Mouse (Mus musculus): ENCODE results near the gene Atoh8.
A peak's percentile ranks its signal among the peaks of the same experiment; 100 is the strongest.

Atoh8 gene

DNA sequence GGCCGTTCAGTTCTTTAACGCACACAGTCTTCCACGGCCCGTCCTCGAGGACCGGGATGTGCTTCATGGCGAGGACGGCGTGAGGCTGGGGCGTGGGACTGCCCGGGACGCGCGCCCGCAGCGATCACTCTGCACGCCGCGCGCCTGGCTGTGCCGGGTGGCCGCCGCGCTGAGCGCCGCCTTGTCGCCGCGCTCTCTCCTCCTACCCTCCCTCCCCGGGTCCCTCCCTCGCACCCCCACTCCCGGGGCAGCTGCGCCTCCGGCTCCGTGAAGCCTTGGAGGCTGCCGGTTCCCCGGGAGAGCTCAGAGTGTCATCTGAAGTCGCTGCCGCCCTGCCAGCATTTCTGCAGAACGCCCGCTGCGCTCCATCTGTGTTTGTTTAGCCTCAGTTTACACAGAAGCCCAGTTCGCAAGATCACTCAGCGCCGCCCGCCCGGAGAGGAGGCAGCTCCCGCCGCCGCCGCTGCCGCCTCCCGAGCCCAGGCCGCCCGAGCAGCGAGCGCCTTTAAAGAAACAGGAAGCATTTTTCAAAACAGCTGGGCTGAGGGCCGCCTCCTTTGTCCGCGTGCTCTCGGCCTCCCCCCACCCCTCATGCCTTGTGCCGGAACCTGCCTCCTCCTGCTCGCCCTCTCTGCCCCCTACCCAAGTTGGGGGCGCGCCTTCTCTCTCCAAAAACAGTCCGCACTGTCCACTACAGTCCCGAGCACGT is at the start of gene Atoh8:
Atoh8 (minus strand) TSS at position 480 of the 709 bp plus-strand sequence.
- peak; percentile 98 for DNase-seq

GRCm38 (mm10) chr6:72283914-72284313 is 48.5 kb upstream of the Atoh8 start:
- peak; percentile 90 for DNase-seq

DNA sequence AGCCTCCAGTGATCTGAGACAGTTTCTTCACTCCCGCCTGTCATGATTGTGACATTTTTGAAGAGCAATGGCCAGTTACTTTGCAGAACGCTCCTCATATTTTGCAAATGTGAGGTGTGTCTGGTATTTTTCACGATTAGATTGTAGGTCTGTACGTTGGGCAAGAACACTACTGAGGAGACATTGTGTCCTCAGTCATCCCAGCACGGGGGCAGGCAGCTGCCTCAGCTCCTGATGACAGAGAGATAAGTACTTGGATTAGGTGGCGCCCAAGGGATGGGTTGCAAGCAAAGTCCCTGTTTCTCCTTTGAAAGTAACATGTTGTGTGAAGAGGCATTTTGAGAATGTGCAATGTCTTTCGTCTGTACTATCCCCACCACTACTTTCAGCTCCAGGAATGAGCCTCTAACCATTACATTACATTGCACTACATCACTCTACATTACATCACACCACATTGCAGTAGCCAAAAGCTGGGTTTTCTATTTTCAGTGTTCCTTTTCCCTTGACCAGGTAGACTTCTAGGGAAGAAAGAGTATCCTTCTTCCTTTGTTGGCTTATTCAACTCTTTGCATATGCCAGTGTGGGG is 45.1 kb upstream of the Atoh8 start:
- DNase-seq, result no peak

DNA sequence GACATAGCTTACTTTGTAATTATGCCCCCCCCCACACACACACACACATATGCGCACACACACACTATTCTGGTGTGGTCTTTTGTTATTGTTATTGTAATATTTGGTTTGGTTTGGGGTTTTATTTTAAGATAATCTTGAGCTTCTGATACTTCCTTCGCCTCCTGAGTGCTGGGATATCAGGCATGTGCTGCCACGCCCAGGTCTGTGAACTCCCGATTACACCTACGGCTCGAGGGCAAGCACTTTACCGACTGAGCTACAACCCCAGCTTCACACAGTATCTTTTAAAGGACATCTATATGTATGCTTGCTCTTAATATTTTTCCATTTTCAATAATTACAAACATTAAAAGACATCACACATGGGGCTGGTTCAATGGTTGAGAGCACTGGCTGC is 44.1 kb upstream of the Atoh8 start:
- peak; percentile 76 for DNase-seq

DNA sequence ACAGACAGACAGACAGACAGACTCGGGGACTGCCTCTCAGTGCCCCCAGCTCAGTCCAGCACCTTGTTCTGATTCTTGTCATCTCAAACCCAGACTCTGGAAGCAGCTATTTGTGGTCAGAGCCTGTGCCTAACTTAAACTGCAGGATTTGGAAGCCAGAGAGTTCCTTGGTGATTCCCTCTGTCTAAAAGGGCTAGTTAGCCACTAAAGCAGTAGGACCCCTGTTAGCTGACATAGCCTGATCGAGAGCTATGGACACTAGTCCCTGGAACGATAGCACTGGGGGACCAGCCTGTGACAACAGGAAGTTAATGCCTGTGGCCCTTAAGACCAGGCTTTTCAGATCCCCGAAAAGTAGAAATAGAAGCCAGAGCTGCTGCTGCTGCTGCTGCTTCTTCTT is 43.5 kb upstream of the Atoh8 start:
- no peak for DNase-seq

- DNase-seq, result peak; percentile 99
Observed at GRCm38 (mm10) chr6:72277508-72278166, 42.3 kb upstream of the Atoh8 start.

DNA sequence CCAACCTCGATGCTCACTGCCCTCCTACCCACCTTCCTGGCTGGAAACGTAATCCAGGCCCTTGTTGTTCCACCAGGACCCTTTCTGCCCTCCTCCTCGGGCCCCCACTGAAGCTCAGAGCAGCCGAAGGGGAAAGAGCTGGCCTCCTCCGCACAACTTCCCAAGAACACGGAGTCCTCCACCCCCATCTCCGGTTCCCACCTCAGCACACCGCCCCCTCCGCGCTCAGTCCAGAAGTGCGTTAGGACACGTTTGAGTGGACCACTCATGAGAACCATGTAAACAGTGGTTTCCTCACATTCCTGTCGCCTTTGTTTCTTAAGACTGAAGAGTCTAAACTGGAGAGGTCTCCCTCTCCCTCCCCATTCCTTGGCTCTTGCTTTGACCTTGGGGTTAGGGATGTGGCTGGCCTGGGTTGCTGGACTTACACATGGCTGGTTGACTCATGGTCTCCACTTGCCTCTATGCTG is 41.6 kb upstream of the Atoh8 start:
- DNase-seq, result peak; percentile 97

DNA sequence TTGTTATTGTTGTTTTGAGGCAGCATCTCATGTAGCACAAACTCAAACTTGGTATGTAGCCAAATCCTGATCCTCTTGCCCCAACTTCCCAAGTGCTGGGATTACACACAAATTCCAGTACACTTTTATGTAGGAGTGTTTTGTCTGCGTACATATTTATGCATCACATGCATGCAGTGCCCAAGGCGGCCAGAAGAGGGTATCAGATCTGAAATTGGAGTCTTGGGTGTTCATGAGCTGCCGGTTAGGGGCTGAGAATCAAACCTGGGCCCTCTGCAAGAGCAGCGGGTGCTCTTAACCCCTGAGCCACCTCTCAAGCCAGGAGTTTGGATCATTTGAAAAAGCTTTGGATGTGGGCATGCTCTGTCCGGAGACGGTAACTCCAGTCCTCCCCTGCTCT is 40.8 kb upstream of the Atoh8 start:
- no peak for DNase-seq

GRCm38 (mm10) chr6:72275527-72275926 is 40.1 kb upstream of the Atoh8 start:
- DNase-seq, result peak; percentile 84

DNA sequence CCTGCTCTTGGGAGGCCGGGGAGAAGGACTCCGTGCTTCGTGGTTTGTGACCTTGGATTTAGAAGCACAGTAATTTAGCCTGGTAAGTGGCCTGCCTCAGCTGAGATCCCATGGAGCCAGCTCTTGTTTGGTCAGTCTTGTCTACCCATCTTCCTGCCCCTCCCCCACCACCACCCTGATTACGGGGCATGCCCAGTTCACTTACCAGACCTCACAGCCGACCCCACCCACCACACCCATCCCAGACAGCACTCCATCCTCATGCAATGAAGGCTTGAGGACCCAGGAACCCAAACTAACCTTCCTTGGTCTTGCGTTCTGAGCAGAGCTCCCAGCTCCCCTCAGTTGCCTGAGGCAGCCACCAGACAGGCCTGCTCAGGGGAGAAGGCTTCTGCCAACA is 37.8 kb upstream of the Atoh8 start:
- no peak for DNase-seq

DNA sequence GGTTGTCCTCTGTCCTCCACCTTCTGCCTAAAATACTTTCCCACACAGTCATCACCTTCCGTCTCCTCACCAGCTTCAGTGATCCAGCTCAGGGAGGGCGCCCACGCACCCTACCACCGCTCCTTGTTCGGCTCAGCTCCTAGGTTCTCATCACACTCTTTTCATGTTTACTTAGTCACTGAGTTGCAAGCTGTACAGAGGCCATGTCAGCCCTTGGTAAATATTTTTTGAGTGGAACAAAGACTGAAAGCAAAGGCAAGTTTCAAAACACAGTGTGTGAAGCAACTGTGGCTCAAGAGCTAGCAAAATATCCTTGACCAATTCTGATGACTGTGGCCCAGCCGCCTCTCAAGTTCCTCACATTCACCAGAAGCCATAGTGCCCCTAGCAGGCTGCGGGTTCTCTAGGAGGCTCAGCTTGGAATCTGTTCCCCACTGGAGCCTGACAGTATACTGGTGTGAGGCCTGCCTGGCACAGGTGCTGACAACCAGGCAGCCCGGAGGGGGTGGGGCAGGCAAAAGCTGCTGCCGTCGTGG is 36.9 kb upstream of the Atoh8 start:
- peak; percentile 78 for DNase-seq

DNA sequence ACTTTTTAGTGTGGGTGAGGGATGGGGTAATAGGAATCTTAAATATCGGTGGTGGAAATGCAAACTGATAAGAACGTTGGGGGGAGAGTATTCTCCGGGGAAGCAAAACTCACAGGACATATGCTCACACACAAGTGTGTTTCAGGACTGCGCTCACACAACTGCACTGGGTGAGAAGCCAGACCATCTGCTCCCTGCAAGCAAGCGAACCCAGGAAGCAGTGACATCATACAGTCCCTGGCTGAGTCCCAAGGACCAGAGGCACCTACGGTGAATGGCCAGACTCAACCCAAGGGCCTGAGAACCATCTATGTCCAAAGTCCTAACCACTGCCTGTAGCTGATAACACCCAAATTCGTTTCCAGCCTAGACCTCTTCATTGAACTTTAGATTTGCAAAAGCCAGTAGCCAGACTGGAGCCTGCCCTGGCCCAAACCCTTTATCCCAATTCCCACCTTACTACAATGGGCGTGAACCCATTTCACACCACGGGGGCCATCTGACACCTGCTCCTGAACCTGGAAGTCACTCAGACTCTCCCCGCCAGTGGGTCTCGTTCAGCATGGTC is 35.7 kb upstream of the Atoh8 start:
- peak; percentile 87 for DNase-seq

DNA sequence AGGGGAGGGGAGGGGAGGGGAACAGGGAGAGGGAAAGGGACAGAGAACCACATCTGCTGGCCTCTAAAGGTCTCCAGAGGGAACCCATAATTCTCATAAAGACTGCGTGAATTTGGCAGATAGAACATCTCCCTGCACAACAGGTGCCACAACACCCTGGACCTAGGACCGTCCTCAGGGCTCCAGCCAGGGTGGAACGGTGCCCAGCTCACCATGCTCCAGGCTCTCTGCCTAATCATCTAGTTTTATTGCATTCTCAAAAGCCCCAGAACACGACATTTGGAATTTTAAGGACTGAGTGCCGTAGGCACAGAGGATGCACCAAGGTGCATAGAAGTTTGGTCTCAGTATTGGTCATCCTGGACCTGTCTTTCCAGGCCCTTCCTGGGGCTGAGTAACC is 34.9 kb upstream of the Atoh8 start:
- DNase-seq, result peak; percentile 83

- DNase-seq, result peak; percentile 85
Observed at GRCm38 (mm10) chr6:72268149-72268847, 32.9 kb upstream of the Atoh8 start.

- peak; percentile 96 for DNase-seq
Observed at GRCm38 (mm10) chr6:72265664-72266063, 30.3 kb upstream of the Atoh8 start.

DNA sequence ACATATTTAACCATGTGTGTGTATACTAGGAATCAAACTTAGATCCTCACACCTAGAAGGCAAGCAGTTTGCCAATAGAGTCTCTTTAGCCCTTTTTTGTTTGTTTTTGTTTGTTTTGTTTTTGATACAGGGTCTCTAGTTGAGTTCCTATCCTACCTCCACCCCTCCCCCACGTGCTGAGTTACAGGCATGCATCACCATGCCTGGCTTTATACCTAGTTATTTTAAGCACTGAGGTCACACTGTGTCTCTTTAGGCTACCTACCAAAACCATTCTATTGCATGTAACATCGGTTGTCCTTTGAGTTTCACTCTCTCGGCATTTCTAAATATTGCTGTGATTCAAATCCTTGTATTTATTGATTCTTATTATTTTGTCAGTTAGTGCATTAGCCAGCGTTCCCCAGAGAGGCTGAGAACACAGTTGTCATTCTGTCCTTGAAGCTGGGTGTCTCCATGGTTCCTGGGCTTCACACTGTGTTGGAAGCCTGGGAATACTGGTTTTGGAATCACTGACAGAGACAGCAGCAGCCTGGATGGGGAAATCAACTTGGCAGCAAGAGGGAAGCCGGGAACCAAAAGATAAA is 28.4 kb upstream of the Atoh8 start:
- DNase-seq, result no peak

DNA sequence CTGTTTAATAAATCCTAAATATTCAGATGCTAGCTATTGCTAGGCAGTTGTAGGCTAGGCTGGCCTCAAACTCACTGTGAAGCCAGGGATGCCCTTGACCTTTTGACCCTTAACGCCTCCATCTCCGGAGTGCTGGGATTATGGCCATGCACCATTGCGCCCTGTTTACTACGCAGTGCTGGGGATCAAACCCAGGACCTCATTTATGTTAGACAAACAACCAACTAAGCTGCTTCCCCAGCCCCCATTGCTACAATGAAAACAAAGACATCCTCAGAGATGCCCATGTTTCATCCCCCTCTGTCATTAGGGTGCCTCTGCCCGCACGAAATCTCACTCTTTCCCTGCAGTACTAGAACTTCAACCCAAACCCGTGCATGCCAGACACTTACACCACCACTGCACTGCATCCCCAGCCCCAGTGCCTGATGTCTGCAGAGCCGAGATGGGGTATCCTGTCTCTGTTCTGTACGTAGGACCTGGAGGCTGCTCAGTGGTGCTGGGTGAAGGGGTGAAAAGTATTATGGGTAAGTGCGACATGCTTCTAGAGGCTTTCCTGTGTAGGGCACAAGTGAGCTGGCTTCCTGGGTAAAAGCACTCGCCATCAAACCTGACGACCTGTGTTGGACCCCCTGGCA is 26.4 kb upstream of the Atoh8 start:
- DNase-seq, result peak; percentile 90

DNA sequence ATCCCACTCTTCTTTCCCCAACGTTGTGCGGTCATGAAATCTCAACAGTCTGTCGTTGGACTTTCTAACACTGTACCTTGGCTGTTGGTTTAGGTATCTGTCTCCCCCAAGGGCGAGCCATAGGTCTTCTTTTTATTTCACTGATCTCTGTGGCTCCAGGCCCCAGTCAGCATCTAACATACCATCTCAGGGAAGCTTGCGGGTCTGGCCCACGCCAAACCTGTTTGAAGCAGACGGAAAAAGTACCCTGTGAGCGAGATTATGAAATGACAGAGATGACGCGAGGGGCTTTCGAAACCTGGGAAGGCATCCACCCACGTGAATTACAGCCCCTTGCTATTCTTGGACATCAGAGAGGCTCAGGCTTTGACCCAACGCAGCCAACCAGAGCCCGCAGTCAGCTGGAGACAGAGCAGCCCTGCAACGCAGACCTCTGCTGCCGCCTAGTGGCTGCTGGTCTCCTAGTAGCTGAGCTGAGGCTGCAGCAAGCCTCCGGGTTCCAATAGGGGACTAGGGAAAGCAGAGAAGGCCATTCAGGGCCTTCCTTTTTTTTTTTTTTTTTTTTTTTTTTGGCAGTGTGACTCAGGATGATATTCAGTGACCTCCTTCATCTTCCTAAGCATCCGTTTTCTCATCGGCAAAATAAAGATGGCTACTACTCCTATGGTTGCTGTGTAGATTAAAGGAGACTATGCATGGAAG is 25.8 kb upstream of the Atoh8 start:
- DNase-seq, result peak; percentile 98

GRCm38 (mm10) chr6:72259474-72259873 is 24.1 kb upstream of the Atoh8 start:
- DNase-seq, result peak; percentile 98

GRCm38 (mm10) chr6:72255294-72255693 is 19.9 kb upstream of the Atoh8 start:
- DNase-seq, result peak; percentile 89

DNA sequence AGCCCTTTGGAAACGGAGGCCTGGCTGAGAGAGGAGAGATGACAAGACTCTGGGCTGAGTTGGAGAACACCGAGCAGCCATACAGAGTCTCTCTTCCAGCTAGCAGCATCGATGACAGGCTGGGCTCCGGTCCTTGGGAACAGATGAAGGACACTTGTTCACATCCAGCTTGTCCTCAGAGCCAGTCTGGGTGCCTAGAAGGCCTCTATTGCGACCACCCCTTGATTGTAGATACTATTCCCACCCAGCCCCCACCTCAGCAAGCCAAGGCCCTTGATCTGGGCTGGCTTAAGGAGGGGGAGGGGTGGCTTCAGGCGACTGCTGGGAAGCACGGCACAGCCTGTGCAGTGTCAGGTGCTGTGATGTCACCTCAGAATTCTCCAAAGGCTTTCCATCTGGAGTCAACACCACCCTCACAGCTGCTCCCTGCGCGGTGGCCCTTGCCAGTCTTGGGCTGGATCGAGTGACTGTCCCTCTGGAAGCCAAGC is 19.3 kb upstream of the Atoh8 start:
- DNase-seq, result peak; percentile 97

Measured in heart, adult 11 months (tissue).